Mouse (Mus musculus) kidney, postnatal 10 days (tissue): Measurements from ENCODE around the gene Tubd1.
"Not testable (repeated sequence)": the region's sequence is repeated elsewhere in the genome, so short reads cannot be mapped to it uniquely, and the experiment has no call there.

ENCODE experiments used
- DNase-seq: peaks from one replicate; pipeline ENCODE4 v3.0.0; 2021; ENCODE audit warnings: mixed read lengths

Gene Tubd1

GRCm38 (mm10) chr11:86544639-86545299, at the start of gene Tubd1, which contains the start of gene Rps6kb1:
Gene Tubd1, plus strand, starts transcription at chr11:86544991.
Gene Rps6kb1, minus strand, starts transcription at chr11:86544805.
- peak; percentile 100 for DNase-seq

- no peak for DNase-seq
Measured at GRCm38 (mm10) chr11:86497356-86497755, 47.4 kb upstream of the Tubd1 start.

- DNase-seq = no peak
Measured at GRCm38 (mm10) chr11:86497908-86498307, 46.9 kb upstream of the Tubd1 start.

GRCm38 (mm10) chr11:86500795-86501194, 44.0 kb upstream of the Tubd1 start:
- DNase-seq = no peak

- no peak for DNase-seq
Measured at GRCm38 (mm10) chr11:86503121-86503520, 41.7 kb upstream of the Tubd1 start.

GRCm38 (mm10) chr11:86507334-86507733, 37.5 kb upstream of the Tubd1 start:
- DNase-seq = no peak

GRCm38 (mm10) chr11:86507991-86508390, 36.8 kb upstream of the Tubd1 start:
- DNase-seq = no peak

- no peak for DNase-seq
Measured at GRCm38 (mm10) chr11:86516620-86517019, 28.2 kb upstream of the Tubd1 start.

- no peak for DNase-seq
Measured at GRCm38 (mm10) chr11:86517229-86517628, 27.6 kb upstream of the Tubd1 start.

- DNase-seq = no peak
Measured at GRCm38 (mm10) chr11:86519751-86520150, 25.0 kb upstream of the Tubd1 start.

- DNase-seq = no peak
Measured at GRCm38 (mm10) chr11:86527528-86527927, 17.3 kb upstream of the Tubd1 start.

- peak; percentile 27 for DNase-seq
Measured at GRCm38 (mm10) chr11:86532834-86533233, 12.0 kb upstream of the Tubd1 start.

- DNase-seq = not testable (repeated sequence)
Measured at GRCm38 (mm10) chr11:86533302-86533701, 11.5 kb upstream of the Tubd1 start.

- DNase-seq = no peak
Measured at GRCm38 (mm10) chr11:86534201-86534910, 10.4 kb upstream of the Tubd1 start.

GRCm38 (mm10) chr11:86538786-86539185, 6.0 kb upstream of the Tubd1 start:
- DNase-seq = no peak

- no peak for DNase-seq
Measured at GRCm38 (mm10) chr11:86539716-86540475, 4.9 kb upstream of the Tubd1 start.

GRCm38 (mm10) chr11:86540476-86540845, 4.3 kb upstream of the Tubd1 start:
- DNase-seq = no peak

GRCm38 (mm10) chr11:86542851-86543250, 1.9 kb upstream of the Tubd1 start:
- DNase-seq = no peak

- DNase-seq = no peak
Measured at GRCm38 (mm10) chr11:86543960-86544638, 692 bp upstream of the Tubd1 start.

GRCm38 (mm10) chr11:86545556-86545955, 765 bp downstream of the Tubd1 start:
- DNase-seq = no peak

GRCm38 (mm10) chr11:86547412-86547811, 2.6 kb downstream of the Tubd1 start:
- no peak for DNase-seq

- no peak for DNase-seq
Measured at GRCm38 (mm10) chr11:86553525-86553924, 8.7 kb downstream of the Tubd1 start.

- no peak for DNase-seq
Measured at GRCm38 (mm10) chr11:86558258-86558657, 13.5 kb downstream of the Tubd1 start.
